21 mouse cellular contexts compared by ENCODE assay signal in the genomic region with DNA sequence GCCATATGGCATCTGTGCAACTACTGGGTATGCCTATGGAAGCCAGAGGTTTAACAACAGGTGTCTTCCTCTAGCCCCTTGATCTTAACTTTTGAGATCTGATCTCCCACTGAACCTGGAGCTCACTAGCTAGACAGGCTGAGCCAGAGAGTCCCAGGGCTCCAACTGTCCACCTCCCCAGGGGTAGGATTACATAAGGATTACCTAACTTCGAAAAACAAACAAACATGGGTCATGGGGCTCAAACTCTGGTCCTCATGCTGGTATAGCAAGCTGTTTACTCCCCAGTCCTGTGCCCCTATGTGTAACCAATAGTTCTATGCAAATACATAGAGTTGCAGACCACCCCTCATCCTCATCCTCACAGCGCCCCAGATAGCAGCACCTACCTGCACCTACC.
DNase-seq lines count a peak whose midpoint lies in the region; ATAC-seq and TF ChIP-seq lines count a peak whose summit lies in the region.
"Had no signal": no experiment of that assay in that cellular context is flagged by ENCODE, and none has a peak within 500 bp of the region (broad histone marks: within the 10 kb centered on the region; RNA-seq: fewer than 3 reads in every experiment).

No protein-coding gene starts in this region.

- no peaks in the 10 kb centered on the region for H3K27me3 ChIP-seq in midbrain, embryonic 11.5 days (ENCODE audit: control insufficient read depth, insufficient read depth, low read length)
- no peaks in the 10 kb centered on the region for H3K27me3 ChIP-seq in midbrain, embryonic 15.5 days (replicated peaks)
- no peaks in the 10 kb centered on the region for H3K27me3 ChIP-seq in liver, embryonic 11.5 days (replicated peaks; ENCODE audit: control insufficient read depth, insufficient read depth, low read length)
- no peaks in the 10 kb centered on the region for H3K27me3 ChIP-seq in liver, embryonic 15.5 days
- H3K27me3 ChIP-seq in heart, adult 2 months (ENCODE audit: control insufficient read depth, insufficient read depth, low read length) = no peaks in the 10 kb centered on the region
- H3K27me3 ChIP-seq in midbrain, embryonic 14.5 days (ENCODE audit: control insufficient read depth, insufficient read depth, low read length) = no peaks in the 10 kb centered on the region
- H3K27me3 ChIP-seq: embryonic facial prominence, embryonic 15.5 days; heart, embryonic 15.5 days; hindbrain, embryonic 13.5 days had no signal

- no peak for TF ChIP-seq CTCF in heart, adult 2 months (IDR thresholded peaks at IDR 0.05)

- no peaks in the 10 kb centered on the region for H3K36me3 ChIP-seq in midbrain, embryonic 11.5 days (ENCODE audit: control insufficient read depth, insufficient read depth, low read length)
- no peaks in the 10 kb centered on the region for H3K36me3 ChIP-seq in midbrain, embryonic 15.5 days (replicated peaks)
- H3K36me3 ChIP-seq in liver, embryonic 11.5 days (ENCODE audit: control insufficient read depth, insufficient read depth, low read length) = 0 out of 2 replicates have a peak, but pooled peaks cover 5% of the 10 kb centered on the region
- H3K36me3 ChIP-seq in liver, embryonic 15.5 days (replicated peaks) = peaks cover 12% of the 10 kb centered on the region; the same call in 1 of the 2 replicates
- H3K36me3 ChIP-seq in heart, adult 2 months (ENCODE audit: control insufficient read depth, insufficient read depth, low read length) = no peaks in the 10 kb centered on the region
- H3K36me3 ChIP-seq in midbrain, embryonic 14.5 days (ENCODE audit: control insufficient read depth, insufficient read depth, low read length) = 0 out of 2 replicates have a peak, but pooled peaks cover 2% of the 10 kb centered on the region
- H3K36me3 ChIP-seq: heart, embryonic 15.5 days had no signal

- intact Hi-C loops in heart, adult 2 months (cut with DNase I) = no loop called here

- WGBS in midbrain, embryonic 11.5 days = 96% methylated on average over 2 of the region's 2 CpGs
- 96% methylated on average over 2 of the region's 2 CpGs for WGBS in midbrain, embryonic 15.5 days
- 87% methylated on average over 2 of the region's 2 CpGs for WGBS in liver, embryonic 11.5 days
- 58% methylated on average over 2 of the region's 2 CpGs for WGBS in liver, embryonic 15.5 days (ENCODE audit: insufficient replicate concordance)
- WGBS in heart, adult 2 months = 98% methylated on average over 2 of the region's 2 CpGs
- WGBS in midbrain, embryonic 14.5 days = 91% methylated on average over 2 of the region's 2 CpGs

- H3K9me3 ChIP-seq in midbrain, embryonic 11.5 days (ENCODE audit: control insufficient read depth, low read length) = no peaks in the 10 kb centered on the region
- H3K9me3 ChIP-seq in midbrain, embryonic 15.5 days = no peaks in the 10 kb centered on the region
- H3K9me3 ChIP-seq in liver, embryonic 11.5 days (ENCODE audit: control insufficient read depth, low read length) = no peaks in the 10 kb centered on the region
- no peaks in the 10 kb centered on the region for H3K9me3 ChIP-seq in liver, embryonic 15.5 days (replicated peaks)
- H3K9me3 ChIP-seq in midbrain, embryonic 14.5 days (ENCODE audit: control insufficient read depth, low read length) = no peaks in the 10 kb centered on the region
- H3K9me3 ChIP-seq: embryonic facial prominence, embryonic 15.5 days; forebrain, embryonic 10.5 days; heart, embryonic 15.5 days; hindbrain, embryonic 13.5 days had no signal

- no peak overlapping the region for H3K27ac ChIP-seq in midbrain, embryonic 11.5 days (ENCODE audit: low read depth, low read length)
- no peak overlapping the region for H3K27ac ChIP-seq in midbrain, embryonic 15.5 days
- H3K27ac ChIP-seq in liver, embryonic 11.5 days (ENCODE audit: low read depth, low read length) = peak overlapping the region; percentile 16
- H3K27ac ChIP-seq in liver, embryonic 15.5 days (replicated peaks) = peak overlapping the region; percentile 58
- no peak overlapping the region for H3K27ac ChIP-seq in heart, adult 2 months
- H3K27ac ChIP-seq in midbrain, embryonic 14.5 days (replicated peaks; ENCODE audit: low read depth, low read length) = no peak overlapping the region
- H3K27ac ChIP-seq: embryonic facial prominence, embryonic 15.5 days; forebrain, embryonic 10.5 days; heart, embryonic 15.5 days; hindbrain, embryonic 13.5 days had no signal

- H3K4me2 ChIP-seq in midbrain, embryonic 11.5 days = no peak overlapping the region
- H3K4me2 ChIP-seq in midbrain, embryonic 15.5 days = no peak overlapping the region
- no peak overlapping the region for H3K4me2 ChIP-seq in liver, embryonic 11.5 days
- H3K4me2 ChIP-seq in liver, embryonic 15.5 days = no peak overlapping the region
- H3K4me2 ChIP-seq in midbrain, embryonic 14.5 days (ENCODE audit: low read length) = no peak overlapping the region
- H3K4me2 ChIP-seq: embryonic facial prominence, embryonic 15.5 days; heart, embryonic 11.5 days; heart, embryonic 15.5 days; hindbrain, embryonic 13.5 days had no signal

- no peak for TF ChIP-seq POLR2A in heart, adult 2 months (IDR thresholded peaks at IDR 0.05; ENCODE audit: insufficient read depth, low read depth, low read length)

- H3K4me1 ChIP-seq in midbrain, embryonic 11.5 days (ENCODE audit: control insufficient read depth, insufficient read depth, low read length) = no peaks in the 10 kb centered on the region
- peaks cover 22% of the 10 kb centered on the region for H3K4me1 ChIP-seq in midbrain, embryonic 15.5 days
- peaks cover 9% of the 10 kb centered on the region for H3K4me1 ChIP-seq in liver, embryonic 11.5 days (replicated peaks; ENCODE audit: control insufficient read depth, insufficient read depth, low read length)
- H3K4me1 ChIP-seq in liver, embryonic 15.5 days (replicated peaks) = peaks cover 55% of the 10 kb centered on the region
- peaks cover 18% of the 10 kb centered on the region for H3K4me1 ChIP-seq in heart, adult 2 months (ENCODE audit: control insufficient read depth, insufficient read depth, low read length)
- peaks cover 17% of the 10 kb centered on the region for H3K4me1 ChIP-seq in midbrain, embryonic 14.5 days (ENCODE audit: control insufficient read depth, insufficient read depth, low read length)
- H3K4me1 ChIP-seq: forebrain, embryonic 10.5 days had no signal

- H3K9ac ChIP-seq in midbrain, embryonic 11.5 days (ENCODE audit: low read length) = no peak overlapping the region
- no peak overlapping the region for H3K9ac ChIP-seq in midbrain, embryonic 15.5 days
- H3K9ac ChIP-seq in liver, embryonic 11.5 days (ENCODE audit: low read depth, low read length) = no peak overlapping the region
- no peak overlapping the region for H3K9ac ChIP-seq in liver, embryonic 15.5 days
- H3K9ac ChIP-seq in heart, adult 2 months (ENCODE audit: low read depth, low read length) = no peak overlapping the region
- H3K9ac ChIP-seq in midbrain, embryonic 14.5 days (replicated peaks; ENCODE audit: low read length) = no peak overlapping the region
- H3K9ac ChIP-seq: embryonic facial prominence, embryonic 15.5 days; heart, embryonic 15.5 days; hindbrain, embryonic 13.5 days had no signal

- ATAC-seq in midbrain, embryonic 11.5 days (ENCODE audit: low FRiP score) = no peak
- ATAC-seq in midbrain, embryonic 15.5 days (replicated peaks) = no peak
- ATAC-seq in liver, embryonic 11.5 days (replicated peaks; ENCODE audit: low FRiP score) = 0 out of 2 replicates have a peak, but pooled peaks have one; percentile 37
- ATAC-seq in liver, embryonic 15.5 days (ENCODE audit: insufficient read depth) = peak; percentile 62
- ATAC-seq in midbrain, embryonic 14.5 days (ENCODE audit: low FRiP score, low TSS enrichment) = no peak
- ATAC-seq: forebrain, embryonic 14.5 days had no signal

- no peak for TF ChIP-seq EP300 in heart, adult 2 months (IDR thresholded peaks at IDR 0.05; ENCODE audit: insufficient read depth, low read depth, low read length)

- DNase-seq in midbrain, embryonic 11.5 days (ENCODE audit: low spot score, missing footprints) = peak; percentile 51
- no peak for DNase-seq in liver, embryonic 11.5 days (ENCODE audit: low spot score)
- DNase-seq in left cerebral cortex, adult 8-10 months (ENCODE audit: low spot score in 2 of 2) = no peak
- no peak for DNase-seq in heart, adult 2 months
- no peak for DNase-seq in midbrain, embryonic 14.5 days
- DNase-seq: adrenal gland, postnatal 10 days; cerebellum, adult 11 months; cerebellum, adult 8-10 months; cerebellum, postnatal 14 days; embryo, embryonic 11 days; heart, adult 18-20 months; heart, postnatal 14 days had no signal

- H3K79me2 ChIP-seq in heart, adult 2 months (replicated peaks; ENCODE audit: control insufficient read depth, insufficient read depth, low read length) = no peaks in the 10 kb centered on the region

- no peak overlapping the region for H3K4me3 ChIP-seq in midbrain, embryonic 11.5 days (ENCODE audit: low read depth, low read length)
- H3K4me3 ChIP-seq in midbrain, embryonic 15.5 days = no peak overlapping the region
- H3K4me3 ChIP-seq in liver, embryonic 11.5 days (ENCODE audit: low read depth, low read length) = no peak overlapping the region
- no peak overlapping the region for H3K4me3 ChIP-seq in liver, embryonic 15.5 days (replicated peaks)
- H3K4me3 ChIP-seq in heart, adult 2 months = no peak overlapping the region
- no peak overlapping the region for H3K4me3 ChIP-seq in midbrain, embryonic 14.5 days (replicated peaks; ENCODE audit: low read depth, low read length)
- H3K4me3 ChIP-seq: embryonic facial prominence, embryonic 15.5 days; erythroblast, embryonic 14.5 days; forebrain, embryonic 10.5 days; heart, embryonic 15.5 days; hindbrain, embryonic 13.5 days had no signal

Comparison
In these comparisons a context has a peak if more than half of its experiments do, and no peak if none do; other contexts are left out.
1. ATAC-seq: peak in liver, embryonic 11.5 days (single experiment) and liver, embryonic 15.5 days (single experiment); none in midbrain, embryonic 11.5 days (single experiment), midbrain, embryonic 15.5 days (single experiment) and midbrain, embryonic 14.5 days (single experiment).
2. H3K27ac ChIP-seq: peak in liver, embryonic 11.5 days (single experiment) and liver, embryonic 15.5 days (single experiment); none in midbrain, embryonic 11.5 days (single experiment), midbrain, embryonic 15.5 days (single experiment), heart, adult 2 months (single experiment) and midbrain, embryonic 14.5 days (single experiment).